Mouse (Mus musculus) cortical plate, adult 2 months (tissue): Measurements from ENCODE around the gene Abce1.

ENCODE experiments used
- CTCF ChIP-seq: fragments of 200-500 bp; IDR thresholded peaks from 2 replicates; pipeline ENCODE4 v1.5.1; 2011; ENCODE audit warnings: mild to moderate bottlenecking, control low read depth, low read length; ENCODE audit not compliant: insufficient read depth; ENCODE audit errors: extremely low read depth
- POLR2A ChIP-seq: fragments of 200-500 bp; IDR thresholded peaks from 2 replicates; pipeline ENCODE4 v1.6.1; 2011; ENCODE audit warnings: mild to moderate bottlenecking, low read length, control low read depth; ENCODE audit not compliant: insufficient read depth; ENCODE audit errors: extremely low read depth

GRCm38 (mm10) chr8:79723308-79723707, 11.8 kb upstream of the Abce1 start:
- TF ChIP-seq POLR2A (no peak), CTCF (no peak)
